Mouse (Mus musculus) MEL (cell line): ENCODE data around the gene Gm14190.

Experiments used
- CTCF ChIP-seq, 3 experiments: IDR thresholded peaks in 2 of 3; conservative IDR thresholded peaks in 1 of 3; 2 replicates each; pipeline ENCODE4 v1.5.1; 2011 to 2012; ENCODE audit warnings: low read length in 3 of 3, low read depth in 2 of 3, mild to moderate bottlenecking in 2 of 3, improper control_type of control experiment in 1 of 3, inconsistent platforms in 1 of 3, mixed read lengths in 1 of 3, moderate library complexity in 1 of 3; ENCODE audit not compliant: control insufficient read depth in 1 of 3, insufficient read depth in 1 of 3, poor library complexity in 1 of 3, severe bottlenecking in 1 of 3
- ZNF384 ChIP-seq: IDR thresholded peaks from 2 replicates; pipeline ENCODE4 v1.6.1; 2012; ENCODE audit warnings: low read depth, mild to moderate bottlenecking, inconsistent platforms, low read length, improper control_type of control experiment

- TF ChIP-seq CTCF (IDR thresholded peaks at IDR 0.05 in 2 of 3, conservative IDR thresholded peaks at IDR 0.05 in 1 of 3; ENCODE audit: control insufficient read depth in 1 of 3, insufficient read depth in 1 of 3, low read depth in 2 of 3, low read length in 3 of 3, poor library complexity in 1 of 3, severe bottlenecking in 1 of 3): no peak
- no peak for TF ChIP-seq ZNF384
These were observed 33.5 kb upstream of the Gm14190 start for GRCm38 (mm10) chr11:99724061-99724460.
